10 mouse cellular contexts compared by ENCODE assay signal in genomic region chr17:31660661-31661250, GRCm38 (mm10). TPM values are rescaled to one million over a fixed set of nuclear protein-coding genes. Genes with fewer than 3 reads are reported as not detected.
A peak's percentile ranks its signal among the peaks of the same experiment; 100 is the strongest.
DNase-seq lines count a peak whose midpoint lies in the region; ATAC-seq and TF ChIP-seq lines count a peak whose summit lies in the region.
"Had no signal": no experiment of that assay in that cellular context is flagged by ENCODE, and none has a peak within 500 bp of the region (broad histone marks: within the 10 kb centered on the region; RNA-seq: fewer than 3 reads in every experiment).

No protein-coding gene starts in this region.

- H3K9ac ChIP-seq in liver, postnatal 0 days (replicated peaks) = no peak overlapping the region

- WGBS in liver, postnatal 0 days (ENCODE audit: insufficient replicate concordance) = 76% methylated on average over 8 of the region's 8 CpGs

- no peak for TF ChIP-seq EP300 in liver, postnatal 0 days (IDR thresholded peaks at IDR 0.05; ENCODE audit: low read depth)

- no peak for ATAC-seq in liver, postnatal 0 days

- H3K9me3 ChIP-seq in liver, postnatal 0 days (ENCODE audit: low read length) = no peaks in the 10 kb centered on the region

- no peak overlapping the region for H3K27ac ChIP-seq in liver, postnatal 0 days (ENCODE audit: low read depth)

- TF ChIP-seq POLR2A in brain, embryonic 14.5 days (IDR thresholded peaks at IDR 0.05; ENCODE audit: borderline replicate concordance, extremely low read depth, insufficient read depth, insufficient read length, poor library complexity, severe bottlenecking) = no peak

- peaks cover 4% of the 10 kb centered on the region; the same call in 1 of the 2 replicates for H3K36me3 ChIP-seq in liver, postnatal 0 days (replicated peaks; ENCODE audit: insufficient read depth, low read length)

- H3K4me2 ChIP-seq in liver, postnatal 0 days (ENCODE audit: low read depth, low read length) = no peak overlapping the region

- no peak overlapping the region for H3K4me3 ChIP-seq in liver, postnatal 0 days (ENCODE audit: low read depth, low read length)

- peaks cover 16% of the 10 kb centered on the region for H3K4me1 ChIP-seq in liver, postnatal 0 days (ENCODE audit: insufficient read depth)

- no peak for TF ChIP-seq CTCF in brain, embryonic 14.5 days (IDR thresholded peaks at IDR 0.05; ENCODE audit: borderline replicate concordance, extremely low read depth, insufficient read depth, insufficient read length)
- TF ChIP-seq CTCF in liver, postnatal 0 days (IDR thresholded peaks at IDR 0.05; ENCODE audit: low read depth) = no peak

- DNase-seq in brain, embryonic 14.5 days (ENCODE audit: low read depth) = peak; percentile 65
- DNase-seq in cerebellum, adult 9-10 months = peak; percentile 74
- DNase-seq in kidney, postnatal 14 days = peak; percentile 33
- DNase-seq in left cerebral cortex, adult 8-10 months (ENCODE audit: low spot score in 2 of 2) = peak; percentile 29 to 85
- DNase-seq in ovary, postnatal 10 days (ENCODE audit: low spot score) = no peak
- DNase-seq in liver, postnatal 0 days = no peak
- no peak for DNase-seq in gastrocnemius, postnatal 14 days
- no peak for DNase-seq in gastrocnemius, adult 18-20 months (ENCODE audit: low spot score)
- DNase-seq: thymus, postnatal 14 days had no signal

- intact Hi-C loops in gastrocnemius, postnatal 14 days (cut with DNase I; ENCODE audit: low total_unique reads) = loop anchor here (5.0 to 10.0 kb wide), 2 partner anchors 133 to 276 kb away; partner anchors contain the start of gene Pde9a

- no peaks in the 10 kb centered on the region for H3K27me3 ChIP-seq in liver, postnatal 0 days (ENCODE audit: insufficient read depth, low read length)

RNA-seq across cellular contexts. Expression of gene U2af1, which starts 2.1 kb away (rescaled TPM):
- 217 and 227 TPM in 2 replicates for polyA plus RNA-seq in brain, embryonic 14.5 days (2012; rRNA removed)
- total RNA-seq in left cerebral cortex, adult 8-10 months (2022) = 100 to 1,000 TPM; 119 to 127 (median 122) TPM
- 118 and 124 TPM in 2 replicates for polyA plus RNA-seq in liver, postnatal 0 days (2015; fragmentation: Nextera tagmentation; extraction: Ambion mirVana)
- total RNA-seq in gastrocnemius, postnatal 14 days (2021) = 10 to 100 TPM; 69.9 to 83.9 TPM
- 10 to 100 TPM; 62.1 to 62.7 TPM for total RNA-seq in gastrocnemius, adult 18-20 months (2021)

RNA-seq across cellular contexts. Expression of gene Cryaa, which starts 16.9 kb away (rescaled TPM):
- 0.06 and 0.12 TPM in 2 replicates for polyA plus RNA-seq in brain, embryonic 14.5 days (2012; rRNA removed)
- under 1 TPM in 1 of 4 experiments, not detected in 3; 0.27 TPM for total RNA-seq in left cerebral cortex, adult 8-10 months (2022)
- not detected in 2 replicates for polyA plus RNA-seq in liver, postnatal 0 days (2015; fragmentation: Nextera tagmentation; extraction: Ambion mirVana)
- not detected for total RNA-seq in gastrocnemius, postnatal 14 days (2021)
- not detected for total RNA-seq in gastrocnemius, adult 18-20 months (2021)
- polyA plus RNA-seq: small intestine, adult 2 months had no signal

RNA-seq across cellular contexts. Expression of gene Cbs, which starts 23.7 kb away (rescaled TPM):
- 5.4 and 7.2 TPM in 2 replicates for polyA plus RNA-seq in brain, embryonic 14.5 days (2012; rRNA removed)
- 10 to 100 TPM; 27.0 to 45.7 (median 34.5) TPM for total RNA-seq in left cerebral cortex, adult 8-10 months (2022)
- 63.7 and 70.1 TPM in 2 replicates for polyA plus RNA-seq in liver, postnatal 0 days (2015; fragmentation: Nextera tagmentation; extraction: Ambion mirVana)
- total RNA-seq in gastrocnemius, postnatal 14 days (2021) = under 1 TPM; 0.35 to 0.44 TPM
- under 1 TPM; 0.66 to 0.69 TPM for total RNA-seq in gastrocnemius, adult 18-20 months (2021)

Comparison
In these comparisons a context has a peak if more than half of its experiments do, and no peak if none do; other contexts are left out.
1. DNase-seq: peak in brain, embryonic 14.5 days (single experiment), cerebellum, adult 9-10 months (single experiment), kidney, postnatal 14 days (single experiment) and left cerebral cortex, adult 8-10 months (2 of 2); none in ovary, postnatal 10 days (single experiment), liver, postnatal 0 days (single experiment), gastrocnemius, postnatal 14 days (single experiment) and gastrocnemius, adult 18-20 months (single experiment).
2. RNA of gene Cbs, which starts 23.7 kb away (total RNA-seq): 27.0 to 45.7 TPM in left cerebral cortex, adult 8-10 months; 0.66 to 0.69 TPM in gastrocnemius, adult 18-20 months and 0.35 to 0.44 TPM in gastrocnemius, postnatal 14 days; every median in the first group is over 10 times any median in the second.